ENCODE assay signal across 8 mouse cellular contexts in the genomic region with DNA sequence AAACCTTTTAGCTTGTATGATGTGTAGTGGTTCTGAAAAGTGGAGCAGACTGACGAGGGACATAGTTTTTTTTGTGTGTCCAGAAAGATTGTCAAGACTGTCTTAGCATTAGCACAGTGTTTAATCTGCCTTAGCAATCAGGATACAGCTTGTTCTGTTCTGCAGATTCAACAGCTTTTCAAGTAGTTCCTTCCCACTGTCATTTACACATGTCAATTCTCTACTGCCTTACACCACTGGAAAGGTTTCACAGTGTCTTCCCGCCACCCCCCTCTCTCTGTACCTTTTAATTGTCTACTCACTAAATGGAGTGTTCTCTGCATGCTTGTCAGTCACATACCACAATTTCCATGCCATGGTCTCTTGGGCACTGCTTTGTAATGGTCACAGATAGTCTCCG. TPM values are rescaled to one million over a fixed set of nuclear protein-coding genes. Genes with fewer than 3 reads are reported as not detected.
DNase-seq lines count a peak whose midpoint lies in the region; ATAC-seq lines count a peak whose summit lies in the region.

No protein-coding gene starts in this region.

- peaks cover 5% of the 10 kb centered on the region for H3K4me1 ChIP-seq in kidney, embryonic 14.5 days (ENCODE audit: control insufficient read depth, insufficient read depth, low read length)
- H3K4me1 ChIP-seq in hindbrain, embryonic 10.5 days (replicated peaks): peaks cover 24% of the 10 kb centered on the region
- peaks cover 9% of the 10 kb centered on the region for H3K4me1 ChIP-seq in midbrain, embryonic 14.5 days (ENCODE audit: control insufficient read depth, insufficient read depth, low read length)

- peaks cover 13% of the 10 kb centered on the region for H3K36me3 ChIP-seq in kidney, embryonic 14.5 days (ENCODE audit: control insufficient read depth, insufficient read depth, low read length)
- H3K36me3 ChIP-seq in hindbrain, embryonic 10.5 days: peaks cover 17% of the 10 kb centered on the region
- peaks cover 15% of the 10 kb centered on the region for H3K36me3 ChIP-seq in midbrain, embryonic 14.5 days (ENCODE audit: control insufficient read depth, insufficient read depth, low read length)

- 13% methylated on average over 3 of the region's 3 CpGs for WGBS in kidney, embryonic 14.5 days
- 19% methylated on average over 3 of the region's 3 CpGs for WGBS in hindbrain, embryonic 10.5 days
- 7% methylated on average over 3 of the region's 3 CpGs for WGBS in midbrain, embryonic 14.5 days

- no peak overlapping the region for H3K27ac ChIP-seq in kidney, embryonic 14.5 days (ENCODE audit: low read depth, low read length)
- H3K27ac ChIP-seq in hindbrain, embryonic 10.5 days: peak overlapping the region; percentile 93; the same call in 1 of the 2 replicates
- H3K27ac ChIP-seq in midbrain, embryonic 14.5 days (replicated peaks; ENCODE audit: low read depth, low read length): no peak overlapping the region

- H3K9ac ChIP-seq in kidney, embryonic 14.5 days (ENCODE audit: low read depth, low read length): peak overlapping the region; percentile 86
- H3K9ac ChIP-seq in midbrain, embryonic 14.5 days (replicated peaks; ENCODE audit: low read length): peak overlapping the region; percentile 56

- H3K27me3 ChIP-seq in kidney, embryonic 14.5 days (ENCODE audit: control insufficient read depth, insufficient read depth, low read length): no peaks in the 10 kb centered on the region
- H3K27me3 ChIP-seq in hindbrain, embryonic 10.5 days (ENCODE audit: insufficient read depth, poor library complexity, severe bottlenecking): no peaks in the 10 kb centered on the region
- H3K27me3 ChIP-seq in midbrain, embryonic 14.5 days (ENCODE audit: control insufficient read depth, insufficient read depth, low read length): no peaks in the 10 kb centered on the region

- peak overlapping the region; percentile 91 for H3K4me2 ChIP-seq in kidney, embryonic 14.5 days (replicated peaks; ENCODE audit: low read depth, low read length)
- H3K4me2 ChIP-seq in midbrain, embryonic 14.5 days (ENCODE audit: low read length): peak overlapping the region; percentile 92

- H3K9me3 ChIP-seq in kidney, embryonic 14.5 days (ENCODE audit: control insufficient read depth, low read length): no peaks in the 10 kb centered on the region
- H3K9me3 ChIP-seq in hindbrain, embryonic 10.5 days: no peaks in the 10 kb centered on the region
- no peaks in the 10 kb centered on the region for H3K9me3 ChIP-seq in midbrain, embryonic 14.5 days (ENCODE audit: control insufficient read depth, low read length)

- peak overlapping the region; percentile 95 for H3K4me3 ChIP-seq in kidney, embryonic 14.5 days (ENCODE audit: low read length)
- peak overlapping the region; percentile 85 for H3K4me3 ChIP-seq in hindbrain, embryonic 10.5 days
- H3K4me3 ChIP-seq in midbrain, embryonic 14.5 days (replicated peaks; ENCODE audit: low read depth, low read length): peak overlapping the region; percentile 95

- ATAC-seq in kidney, embryonic 14.5 days (ENCODE audit: low FRiP score, low TSS enrichment): no peak
- no peak for ATAC-seq in midbrain, embryonic 14.5 days (ENCODE audit: low FRiP score, low TSS enrichment)

- DNase-seq in kidney, postnatal 4 days: no peak
- peak; percentile 14 for DNase-seq in MN1 (ENCODE audit: low spot score)
- DNase-seq in hindbrain, embryonic 10.5 days (ENCODE audit: low spot score): no peak
- DNase-seq in midbrain, embryonic 14.5 days: no peak
- DNase-seq in spleen, postnatal 14 days (ENCODE audit: low spot score in 2 of 2): no peak
- no peak for DNase-seq in adrenal gland, postnatal 10 days
- no peak for DNase-seq in cerebellum, adult 11 months

RNA-seq across cellular contexts. Expression of a gene that starts 1.2 kb away (rescaled TPM):
- polyA plus RNA-seq in kidney, embryonic 14.5 days (2014; fragmentation: Nextera tagmentation; extraction: Ambion mirVana): 7.2 and 7.9 TPM in 2 replicates
- polyA plus RNA-seq in hindbrain, embryonic 10.5 days (2016; fragmentation: Nextera tagmentation; extraction: Ambion mirVana): 3.4 and 4.9 TPM in 2 replicates
- 5.2 and 8.1 TPM in 2 replicates for polyA plus RNA-seq in midbrain, embryonic 14.5 days (2014; fragmentation: Nextera tagmentation; extraction: Ambion mirVana)
- total RNA-seq in adrenal gland, postnatal 10 days (2021): 10 to 100 TPM; 21.7 to 24.9 TPM

RNA-seq across cellular contexts. Expression of a gene that starts 1.5 kb away (rescaled TPM):
- 31.9 and 45.3 TPM in 2 replicates for polyA plus RNA-seq in kidney, embryonic 14.5 days (2014; fragmentation: Nextera tagmentation; extraction: Ambion mirVana)
- polyA plus RNA-seq in hindbrain, embryonic 10.5 days (2016; fragmentation: Nextera tagmentation; extraction: Ambion mirVana): 43.4 and 44.1 TPM in 2 replicates
- polyA plus RNA-seq in midbrain, embryonic 14.5 days (2014; fragmentation: Nextera tagmentation; extraction: Ambion mirVana): 30.7 and 38.3 TPM in 2 replicates
- 10 to 100 TPM; 21.5 to 27.7 TPM for total RNA-seq in adrenal gland, postnatal 10 days (2021)
